Mouse (Mus musculus) lung, embryonic 14.5 days (tissue): ENCODE measurements around the gene Gm10642. TPM values are rescaled to one million over a fixed set of nuclear protein-coding genes. Genes with fewer than 3 reads are reported as not detected.

ENCODE experiments used
- ATAC-seq: fragments of 200-750 bp; cut with Nextera tagmentation; 2 replicates; pipeline ENCODE4 v1.8.0; 2017; ENCODE audit warnings: mild to moderate bottlenecking, moderate TSS enrichment, moderate library complexity; ENCODE audit not compliant: insufficient read depth
- DNase-seq: peaks from one replicate; pipeline ENCODE4 v3.0.0-alpha.2; 2015
- H3K27ac ChIP-seq: fragments of 300-500 bp; sonication (generic); 2 replicates; pipeline ENCODE4 v1.5.1; 2014; ENCODE audit warnings: low read depth, mild to moderate bottlenecking, moderate library complexity
- H3K27me3 ChIP-seq: fragments of 300-500 bp; sonication (generic); 2 replicates; pipeline ENCODE4 v1.6.1; 2014; ENCODE audit warnings: low read length, control low read depth; ENCODE audit not compliant: insufficient read depth
- H3K36me3 ChIP-seq: fragments of 300-500 bp; sonication (generic); 2 replicates; pipeline ENCODE4 v1.6.1; 2014; ENCODE audit warnings: control low read depth; ENCODE audit not compliant: insufficient read depth
- H3K4me1 ChIP-seq: fragments of 300-500 bp; sonication (generic); 2 replicates; pipeline ENCODE4 v1.6.1; 2014; ENCODE audit warnings: antibody characterized with exemption, control low read depth; ENCODE audit not compliant: insufficient read depth
- H3K4me2 ChIP-seq: fragments of 300-500 bp; sonication (generic); 2 replicates; pipeline ENCODE4 v1.6.1; 2014; ENCODE audit warnings: mild to moderate bottlenecking
- H3K4me3 ChIP-seq: fragments of 300-500 bp; sonication (generic); 2 replicates; pipeline ENCODE4 v1.5.1; 2014; ENCODE audit warnings: low read depth, low read length
- H3K9ac ChIP-seq: fragments of 300-500 bp; sonication (generic); 2 replicates; pipeline ENCODE4 v1.6.1; 2014
- H3K9me3 ChIP-seq: fragments of 300-500 bp; sonication (generic); 2 replicates; pipeline ENCODE4 v1.6.1; 2016; ENCODE audit warnings: low read depth, low read length, control low read depth
- CTCF ChIP-seq: IDR thresholded peaks from 2 replicates; pipeline ENCODE4 v1.5.1; 2016; ENCODE audit warnings: antibody characterized with exemption, low read depth
- WGBS: fragments of 180-500 bp; shearing (Covaris S2); extraction: QIAGEN DNeasy Blood & Tissue Kit; methylation state at CpG from one replicate; pipeline ENCODE4 v1.1.7; 2014; 5-methylcytosine and 5-hydroxymethylcytosine counted together
- polyA plus RNA-seq: library from polyadenylated mRNA; unstranded; fragments of >200 nt; fragmentation: Nextera tagmentation; extraction: Ambion mirVana; gene quantifications from 2 replicates; pipeline ENCODE4 v1.2.1, GENCODE M21; 2014

The Gm10642 gene
- polyA plus RNA-seq, 1 experiment from 2014 or later, result 0.45 TPM

DNA sequence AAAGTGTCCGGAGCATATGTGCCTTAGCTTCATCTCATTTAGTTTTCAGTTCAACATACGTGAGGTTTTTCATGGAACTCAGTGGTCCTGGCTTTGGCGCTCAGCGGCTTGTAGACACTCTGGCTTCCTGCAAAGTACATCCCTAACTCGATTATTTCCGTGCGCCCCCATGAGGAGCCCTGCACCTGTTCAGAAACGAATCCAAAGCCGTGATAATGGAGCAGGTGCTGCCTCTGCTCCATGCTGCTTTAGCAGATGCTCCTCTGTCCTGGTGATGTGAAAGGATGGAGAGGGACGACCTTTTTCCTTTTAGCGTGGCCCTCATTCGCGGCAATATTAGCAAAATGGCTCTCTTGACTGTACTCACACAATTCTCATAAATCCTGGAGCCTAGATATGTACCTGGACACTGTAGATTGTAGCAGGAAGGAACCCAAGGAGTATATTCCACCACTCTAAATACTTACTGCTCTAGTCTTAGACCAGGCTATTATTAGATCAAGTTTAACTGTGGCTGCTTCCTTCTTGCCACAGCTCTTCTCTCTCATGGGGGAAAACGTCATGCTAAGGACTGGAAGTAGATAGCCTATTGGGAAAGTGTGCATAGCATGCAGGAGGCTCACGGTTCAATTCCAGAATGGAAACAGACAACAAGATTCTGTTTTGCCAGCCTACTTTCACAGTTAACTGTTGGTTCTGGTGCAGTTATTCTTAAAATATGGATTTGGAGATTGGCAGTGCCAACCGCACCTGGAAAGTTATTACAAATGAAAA, 9.5 kb downstream of the Gm10642 start:
- Histone ChIP-seq H3K27ac (no peak overlapping the region), H3K27me3 (no peaks in the 10 kb centered on the region), H3K4me1 (no peaks in the 10 kb centered on the region), H3K36me3 (no peaks in the 10 kb centered on the region), H3K4me2 (no peak overlapping the region), H3K9ac (no peak overlapping the region), H3K4me3 (no peak overlapping the region), H3K9me3 (no peaks in the 10 kb centered on the region)
- DNase-seq, result no peak
- WGBS, result 63% methylated on average over 16 of the region's 16 CpGs
- no peak for TF ChIP-seq CTCF
- ATAC-seq, result no peak

DNA sequence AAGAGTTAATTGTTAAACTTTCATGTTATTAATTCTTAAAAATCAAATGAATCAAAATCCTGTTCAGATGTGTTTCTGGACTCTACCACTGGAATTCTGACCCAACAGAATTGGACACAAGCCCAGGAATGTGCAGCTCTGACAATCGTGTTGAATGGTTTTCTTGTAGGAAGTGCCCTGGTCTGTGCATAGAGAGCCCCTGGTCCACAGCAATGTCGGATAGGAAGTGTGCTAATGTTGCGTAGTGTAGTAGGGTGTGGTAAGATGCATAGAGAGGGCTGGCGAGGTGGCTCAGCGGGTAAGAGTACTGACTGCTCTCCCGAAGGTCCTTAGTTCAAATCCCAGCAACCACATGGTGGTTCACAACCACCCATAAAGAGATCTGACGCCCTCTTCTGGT, 10.8 kb downstream of the Gm10642 start:
- TF ChIP-seq CTCF, result no peak
- no peaks in the 10 kb centered on the region for H3K9me3 ChIP-seq
- ATAC-seq (no peak), DNase-seq (peak; percentile 27)
- H3K4me2 ChIP-seq, result no peak overlapping the region
- no peak overlapping the region for H3K9ac ChIP-seq
- no peaks in the 10 kb centered on the region for H3K27me3 ChIP-seq
- H3K36me3 ChIP-seq, result no peaks in the 10 kb centered on the region
- H3K4me3 ChIP-seq, result no peak overlapping the region
- no peak overlapping the region for H3K27ac ChIP-seq
- 56% methylated on average over 7 of the region's 7 CpGs for WGBS
- H3K4me1 ChIP-seq, result no peaks in the 10 kb centered on the region

DNA sequence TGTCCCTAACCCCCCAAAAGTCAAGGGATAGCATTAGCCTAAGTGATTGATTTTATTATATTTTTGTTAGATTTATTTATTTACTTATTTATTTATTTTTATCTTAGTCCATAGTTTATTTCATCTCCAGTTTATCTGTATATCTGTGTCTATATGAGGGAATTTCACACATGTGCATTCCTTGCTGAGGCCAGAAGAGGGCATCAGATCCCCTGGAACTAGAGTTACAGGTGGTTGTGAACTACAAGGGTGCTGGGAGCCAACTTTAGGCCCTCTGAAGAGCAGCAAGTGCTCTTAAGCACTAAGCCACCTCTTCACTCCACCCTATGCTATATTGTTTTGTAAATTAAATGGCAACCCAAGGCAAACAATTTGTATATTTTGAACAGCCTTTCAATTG, 12.0 kb downstream of the Gm10642 start:
- Histone ChIP-seq H3K4me1 (no peaks in the 10 kb centered on the region), H3K36me3 (no peaks in the 10 kb centered on the region), H3K27ac (no peak overlapping the region), H3K27me3 (no peaks in the 10 kb centered on the region), H3K4me2 (no peak overlapping the region), H3K4me3 (no peak overlapping the region), H3K9ac (no peak overlapping the region), H3K9me3 (no peaks in the 10 kb centered on the region)
- ATAC-seq (no peak), DNase-seq (no peak)
- peak; percentile 52 for TF ChIP-seq CTCF

DNA sequence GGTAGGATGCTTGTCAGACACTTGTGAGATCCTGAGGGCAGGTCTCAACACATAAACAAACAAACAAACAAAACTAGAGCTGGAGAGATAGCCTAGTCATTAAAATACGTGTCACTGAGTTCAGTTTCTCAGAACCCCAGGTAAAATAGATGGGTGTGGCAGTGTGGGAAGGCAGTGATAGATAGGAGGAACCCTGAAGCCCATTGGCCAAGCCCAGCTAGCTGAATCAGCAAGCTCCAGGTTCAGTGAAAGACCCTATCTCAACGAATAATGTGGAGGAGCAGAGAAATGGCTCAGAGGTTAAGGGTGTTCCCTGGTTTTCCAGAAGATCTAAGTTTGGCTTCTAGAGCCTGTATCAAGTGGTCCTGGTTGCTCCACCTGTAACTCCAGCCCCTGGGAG, 13.1 kb downstream of the Gm10642 start:
- ATAC-seq, result no peak
- H3K9ac ChIP-seq, result no peak overlapping the region
- no peak overlapping the region for H3K4me2 ChIP-seq
- DNase-seq, result no peak
- no peaks in the 10 kb centered on the region for H3K9me3 ChIP-seq
- no peaks in the 10 kb centered on the region for H3K27me3 ChIP-seq
- WGBS, result 35% methylated on average over 2 of the region's 2 CpGs
- H3K36me3 ChIP-seq, result no peaks in the 10 kb centered on the region
- H3K27ac ChIP-seq, result no peak overlapping the region
- no peaks in the 10 kb centered on the region for H3K4me1 ChIP-seq
- TF ChIP-seq CTCF, result no peak
- no peak overlapping the region for H3K4me3 ChIP-seq

DNA sequence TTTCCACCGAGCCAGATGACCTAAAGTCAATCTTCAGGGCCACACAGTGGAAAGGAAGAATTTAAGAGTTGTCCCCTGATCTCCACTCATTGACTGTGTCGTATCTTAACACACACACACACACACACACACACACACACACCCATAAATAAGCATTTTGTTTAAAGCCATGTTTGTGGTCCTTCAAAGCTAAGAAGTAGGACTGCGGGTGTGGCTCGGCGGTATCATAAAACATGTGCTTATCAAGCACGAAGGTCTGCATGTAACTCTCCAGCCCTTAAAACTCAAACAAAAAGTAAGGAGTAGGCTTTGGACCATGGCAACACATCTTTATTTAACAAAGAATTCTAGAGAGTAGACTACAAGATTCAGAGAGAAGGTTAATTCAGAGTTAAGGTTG, 14.3 kb downstream of the Gm10642 start:
- Histone ChIP-seq H3K4me3 (no peak overlapping the region), H3K4me1 (no peaks in the 10 kb centered on the region), H3K4me2 (no peak overlapping the region), H3K9ac (no peak overlapping the region), H3K9me3 (no peaks in the 10 kb centered on the region), H3K36me3 (no peaks in the 10 kb centered on the region), H3K27me3 (no peaks in the 10 kb centered on the region), H3K27ac (peak overlapping the region; percentile 40; the same call in 1 of the 2 replicates)
- ATAC-seq (no peak), DNase-seq (no peak)
- TF ChIP-seq CTCF, result no peak
- 87% methylated on average over 6 of the region's 6 CpGs for WGBS

DNA sequence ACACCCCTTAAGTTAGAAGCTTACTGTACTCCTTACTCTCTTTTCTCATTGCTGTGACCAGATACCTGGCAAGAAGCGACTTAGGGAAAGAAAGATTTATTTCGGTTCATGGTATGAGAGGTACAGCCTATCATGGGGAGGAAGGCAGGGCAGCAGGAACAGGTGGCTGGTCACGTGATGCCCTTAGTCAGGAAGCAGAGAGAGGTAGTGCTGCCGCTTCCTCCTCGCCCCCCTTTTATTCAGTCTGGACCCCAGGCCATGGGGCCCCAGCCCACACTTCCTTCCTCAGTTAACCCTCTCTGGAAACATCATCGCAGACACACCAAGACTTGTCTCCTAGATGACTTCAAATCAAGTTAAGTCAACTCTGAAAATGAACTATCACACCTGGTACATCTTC, 15.2 kb downstream of the Gm10642 start:
- Histone ChIP-seq H3K9me3 (no peaks in the 10 kb centered on the region), H3K4me3 (no peak overlapping the region), H3K4me2 (no peak overlapping the region), H3K9ac (no peak overlapping the region), H3K27me3 (no peaks in the 10 kb centered on the region), H3K4me1 (no peaks in the 10 kb centered on the region), H3K36me3 (no peaks in the 10 kb centered on the region), H3K27ac (no peak overlapping the region)
- no peak for TF ChIP-seq CTCF
- 49% methylated on average over 6 of the region's 6 CpGs for whole genome bisulfite sequencing
- DNase-seq (no peak), ATAC-seq (no peak)

DNA sequence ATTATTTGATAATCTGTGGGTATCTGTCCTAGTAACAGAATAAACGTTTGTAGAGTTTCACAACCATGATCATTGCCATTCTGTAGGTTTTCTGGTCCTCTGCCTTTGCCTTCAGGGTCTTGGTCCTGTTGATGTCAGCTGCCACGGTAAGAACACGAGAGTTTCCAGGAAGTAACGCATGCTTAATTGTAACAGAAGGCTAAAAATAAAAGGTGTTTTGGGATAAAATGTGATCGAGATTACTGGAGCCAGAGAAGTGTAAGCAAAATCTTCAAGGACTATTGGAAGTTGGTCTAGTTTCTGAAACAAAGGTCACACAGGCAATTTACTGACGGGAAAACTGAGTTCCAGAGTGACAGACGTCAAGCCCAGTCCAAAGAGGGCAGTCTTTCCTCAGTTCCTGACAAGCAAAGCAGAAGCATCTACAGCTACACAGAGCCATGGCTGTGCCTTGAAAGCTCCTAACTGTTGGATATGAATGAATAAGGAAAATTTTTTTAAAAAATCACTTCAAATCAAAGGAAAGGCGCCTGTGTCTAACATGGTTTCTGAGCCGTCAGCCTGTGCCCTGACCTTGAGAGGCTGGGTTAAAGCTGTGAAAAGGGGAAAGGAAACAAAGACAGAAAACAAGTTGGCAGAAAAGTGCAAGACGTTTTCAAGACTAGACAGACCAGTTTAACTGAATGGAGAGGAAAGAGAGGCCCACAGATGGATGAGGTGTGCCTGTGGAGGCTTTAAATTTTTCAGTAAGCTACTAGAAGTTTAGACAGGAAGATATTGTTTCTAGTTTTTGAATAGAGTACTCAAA, 15.9 kb downstream of the Gm10642 start:
- 17% methylated on average over 10 of the region's 10 CpGs for WGBS
- no peak for ATAC-seq
- Histone ChIP-seq H3K9me3 (no peaks in the 10 kb centered on the region), H3K27me3 (no peaks in the 10 kb centered on the region), H3K9ac (no peak overlapping the region), H3K27ac (peak overlapping the region; percentile 67), H3K4me2 (peak overlapping the region; percentile 28; the same call in 1 of the 2 replicates), H3K4me3 (no peak overlapping the region), H3K36me3 (no peaks in the 10 kb centered on the region), H3K4me1 (no peaks in the 10 kb centered on the region)
- TF ChIP-seq CTCF, result peak; percentile 62
- peak; percentile 67 for DNase-seq
